Mouse (Mus musculus): ENCODE data around the gene Mpig6b.

DNA sequence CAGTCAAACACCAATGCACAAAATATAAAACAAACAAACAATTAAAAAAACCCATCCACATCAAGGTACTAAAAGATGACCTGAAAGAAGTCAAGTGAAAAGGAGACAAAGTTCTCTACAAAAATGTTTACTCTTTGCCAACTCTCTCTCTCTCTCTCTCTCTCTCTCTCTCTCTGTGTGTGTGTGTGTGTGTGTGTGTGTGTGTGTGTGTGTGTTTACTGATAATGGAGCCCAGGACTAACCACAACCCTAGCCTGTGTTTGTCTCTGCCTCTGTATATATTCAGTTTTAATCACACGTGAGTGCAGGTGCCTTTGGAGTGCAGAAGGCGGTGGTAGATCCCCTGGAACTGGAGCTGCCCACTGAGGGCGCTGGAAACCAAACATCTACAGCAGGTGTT, 8.9 kb downstream of the Mpig6b start:
- TF ChIP-seq TCF12 (IDR thresholded peaks at IDR 0.05; ENCODE audit: insufficient read depth, poor library complexity, severe bottlenecking) (no peak), MYOD1 (IDR thresholded peaks at IDR 0.05; ENCODE audit: control insufficient read depth in 1 of 3, insufficient read length in 2 of 3, low read depth in 2 of 3) (no peak), E2F4 (IDR thresholded peaks at IDR 0.05; ENCODE audit: insufficient read depth) (no peak), USF1 (IDR thresholded peaks at IDR 0.05; ENCODE audit: low read depth) (no peak), POLR2A (IDR thresholded peaks at IDR 0.05; ENCODE audit: insufficient read length, low read depth) (no peak), POLR2AphosphoS2 (IDR thresholded peaks at IDR 0.05; ENCODE audit: insufficient read length, low read depth) (no peak)
